Mouse (Mus musculus) midbrain, embryonic 11.5 days (tissue): ENCODE data around the gene Zfr. TPM values are rescaled to one million over a fixed set of nuclear protein-coding genes. Genes with fewer than 3 reads are reported as not detected.
"Not testable (repeated sequence)": the region's sequence is repeated elsewhere in the genome, so short reads cannot be mapped to it uniquely, and the experiment has no call there.

Experiments used
- ATAC-seq: fragments of 200-750 bp; cut with Nextera tagmentation; 2 replicates; pipeline ENCODE4 v1.8.0; 2017; ENCODE audit warnings: moderate TSS enrichment, moderate library complexity; ENCODE audit not compliant: low FRiP score
- DNase-seq: peaks from one replicate; pipeline ENCODE4 v3.0.0; 2015; ENCODE audit warnings: low spot score; ENCODE audit errors: missing footprints
- H3K27ac ChIP-seq: fragments of 300-500 bp; sonication (generic); 2 replicates; pipeline ENCODE4 v1.5.1; 2014; ENCODE audit warnings: low read depth, low read length
- H3K27me3 ChIP-seq: fragments of 300-500 bp; sonication (generic); 2 replicates; pipeline ENCODE4 v1.6.1; 2014; ENCODE audit warnings: mild to moderate bottlenecking, low read length, moderate library complexity, mixed read lengths; ENCODE audit not compliant: control insufficient read depth, insufficient read depth
- H3K36me3 ChIP-seq: fragments of 300-500 bp; sonication (generic); 2 replicates; pipeline ENCODE4 v1.6.1; 2014; ENCODE audit warnings: mild to moderate bottlenecking, low read length, moderate library complexity, mixed read lengths; ENCODE audit not compliant: control insufficient read depth, insufficient read depth
- H3K4me1 ChIP-seq: fragments of 300-500 bp; sonication (generic); 2 replicates; pipeline ENCODE4 v1.6.1; 2014; ENCODE audit warnings: low read length; ENCODE audit not compliant: control insufficient read depth, insufficient read depth
- H3K4me2 ChIP-seq: fragments of 300-500 bp; sonication (generic); 2 replicates; pipeline ENCODE4 v1.6.1; 2014; ENCODE audit warnings: mild to moderate bottlenecking, moderate library complexity
- H3K4me3 ChIP-seq: fragments of 300-500 bp; sonication (generic); 2 replicates; pipeline ENCODE4 v1.5.1; 2014; ENCODE audit warnings: low read depth, low read length
- H3K9ac ChIP-seq: fragments of 300-500 bp; sonication (generic); 2 replicates; pipeline ENCODE4 v1.6.1; 2014; ENCODE audit warnings: low read length
- H3K9me3 ChIP-seq: fragments of 300-500 bp; sonication (generic); 2 replicates; pipeline ENCODE4 v1.6.1; 2016; ENCODE audit warnings: low read length; ENCODE audit not compliant: control insufficient read depth
- WGBS: fragments of 180-500 bp; shearing (Covaris S2); extraction: QIAGEN DNeasy Blood & Tissue Kit; methylation state at CpG from one replicate; pipeline ENCODE4 v1.1.7; 2014; 5-methylcytosine and 5-hydroxymethylcytosine counted together
- polyA plus RNA-seq: library from polyadenylated mRNA; unstranded; fragments of >200 nt; fragmentation: Nextera tagmentation; extraction: Ambion mirVana; gene quantifications from 2 replicates; pipeline ENCODE4 v1.2.1, GENCODE M21; 2014

The Zfr gene
- polyA plus RNA-seq, 1 experiment from 2014 or later, result 137 TPM

DNA sequence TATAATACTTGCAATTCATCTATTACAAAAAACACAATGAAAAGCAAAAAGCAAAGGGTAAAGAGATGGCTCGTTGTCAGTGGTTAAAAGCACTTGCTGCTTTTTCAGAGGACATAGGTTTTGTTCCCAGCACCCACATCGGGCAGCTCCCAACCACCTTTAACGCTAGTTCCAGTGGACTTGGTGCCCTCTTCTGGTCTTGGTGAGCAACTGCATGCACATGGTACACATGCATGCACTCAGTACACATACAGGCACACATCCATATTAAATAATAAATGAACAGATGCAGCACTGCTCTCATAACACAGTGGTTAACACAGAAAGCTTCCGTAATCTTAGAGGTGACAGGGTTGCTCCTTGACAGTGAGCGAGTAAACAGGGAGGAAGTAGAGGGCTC is 20.3 kb upstream of the Zfr start:
- Histone ChIP-seq H3K4me3 (no peak overlapping the region), H3K27ac (no peak overlapping the region), H3K9me3 (peaks cover 3% of the 10 kb centered on the region), H3K9ac (no peak overlapping the region), H3K27me3 (no peaks in the 10 kb centered on the region), H3K36me3 (no peaks in the 10 kb centered on the region), H3K4me2 (no peak overlapping the region), H3K4me1 (peaks cover 2% of the 10 kb centered on the region; the same call in 1 of the 2 replicates)
- WGBS, result 92% methylated on average over 5 of the region's 5 CpGs
- ATAC-seq (no peak), DNase-seq (no peak)

DNA sequence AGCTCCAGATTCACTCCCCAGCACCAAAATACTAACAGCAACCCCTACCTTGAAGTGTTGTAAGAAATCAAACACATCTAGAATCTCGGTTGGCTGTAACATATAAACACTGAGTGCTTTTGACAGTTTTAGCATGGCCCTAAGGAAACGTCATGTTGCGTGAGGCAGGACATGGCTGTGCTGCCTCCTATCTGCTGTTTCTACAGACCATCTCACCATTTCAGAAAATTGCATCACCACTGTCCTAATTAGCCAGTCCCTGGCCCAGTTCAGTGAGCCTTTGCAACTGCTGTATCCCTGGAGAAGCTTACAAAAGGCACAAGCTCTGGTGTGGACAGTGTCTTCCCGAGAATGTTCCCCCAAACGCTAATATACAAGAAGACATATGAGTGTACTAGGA is 16.7 kb upstream of the Zfr start:
- no peaks in the 10 kb centered on the region for H3K36me3 ChIP-seq
- H3K27ac ChIP-seq, result no peak overlapping the region
- peak; percentile 78 for DNase-seq
- no peak for ATAC-seq
- H3K4me2 ChIP-seq, result no peak overlapping the region
- 84% methylated on average over 5 of the region's 5 CpGs for WGBS
- no peaks in the 10 kb centered on the region for H3K27me3 ChIP-seq
- no peaks in the 10 kb centered on the region for H3K4me1 ChIP-seq
- peaks cover 3% of the 10 kb centered on the region for H3K9me3 ChIP-seq
- H3K9ac ChIP-seq, result no peak overlapping the region
- no peak overlapping the region for H3K4me3 ChIP-seq

DNA sequence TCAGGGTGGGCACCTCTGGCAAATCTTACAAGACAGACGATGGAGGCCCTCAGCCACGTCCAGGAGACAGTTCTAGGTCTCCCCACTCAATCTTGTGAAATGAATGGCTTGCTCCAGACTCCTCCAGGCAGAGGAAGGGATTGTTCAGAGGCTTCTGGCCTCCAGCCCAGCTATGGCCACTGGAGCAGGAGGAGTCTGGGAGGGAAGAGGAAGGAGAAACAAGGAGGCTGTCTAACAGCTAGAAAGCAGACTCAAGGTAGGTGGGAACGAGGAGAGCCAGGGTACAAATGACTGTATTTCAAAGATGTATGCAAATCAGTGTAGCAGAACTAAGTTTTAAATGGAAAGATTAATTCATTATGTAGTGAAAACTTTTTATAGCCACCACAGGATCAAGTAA is 13.9 kb upstream of the Zfr start:
- no peaks in the 10 kb centered on the region for H3K4me1 ChIP-seq
- no peaks in the 10 kb centered on the region for H3K9me3 ChIP-seq
- H3K9ac ChIP-seq, result no peak overlapping the region
- ATAC-seq (no peak), DNase-seq (peak; percentile 17)
- 71% methylated on average over 3 of the region's 3 CpGs for WGBS
- H3K27ac ChIP-seq, result no peak overlapping the region
- no peaks in the 10 kb centered on the region for H3K36me3 ChIP-seq
- no peaks in the 10 kb centered on the region for H3K27me3 ChIP-seq
- no peak overlapping the region for H3K4me3 ChIP-seq
- H3K4me2 ChIP-seq, result no peak overlapping the region

DNA sequence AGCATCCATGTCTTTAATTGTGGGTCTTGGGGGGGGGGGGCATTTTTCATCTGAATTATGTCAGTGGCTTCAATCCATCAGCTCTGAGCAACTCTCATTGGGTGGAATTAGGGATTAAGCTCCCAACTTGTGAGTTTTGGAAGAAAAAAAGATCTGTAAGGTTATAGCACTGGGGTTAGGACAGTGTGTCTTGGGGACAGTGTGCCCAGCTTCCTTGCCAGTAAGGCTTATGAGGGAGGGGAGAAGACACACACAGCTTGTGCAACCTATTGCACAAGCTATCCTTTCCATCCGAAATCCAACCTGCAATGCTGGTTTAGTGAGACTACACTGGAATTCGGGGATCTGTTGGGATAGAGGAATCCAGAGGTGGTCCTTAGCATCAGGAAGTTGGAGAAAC is 12.8 kb upstream of the Zfr start:
- WGBS, result 79% methylated on average over 2 of the region's 2 CpGs
- H3K9me3 ChIP-seq, result no peaks in the 10 kb centered on the region
- H3K4me3 ChIP-seq, result no peak overlapping the region
- H3K9ac ChIP-seq, result no peak overlapping the region
- no peaks in the 10 kb centered on the region for H3K36me3 ChIP-seq
- DNase-seq, result no peak
- no peaks in the 10 kb centered on the region for H3K27me3 ChIP-seq
- H3K4me1 ChIP-seq, result no peaks in the 10 kb centered on the region
- no peak for ATAC-seq
- H3K27ac ChIP-seq, result no peak overlapping the region
- no peak overlapping the region for H3K4me2 ChIP-seq

DNA sequence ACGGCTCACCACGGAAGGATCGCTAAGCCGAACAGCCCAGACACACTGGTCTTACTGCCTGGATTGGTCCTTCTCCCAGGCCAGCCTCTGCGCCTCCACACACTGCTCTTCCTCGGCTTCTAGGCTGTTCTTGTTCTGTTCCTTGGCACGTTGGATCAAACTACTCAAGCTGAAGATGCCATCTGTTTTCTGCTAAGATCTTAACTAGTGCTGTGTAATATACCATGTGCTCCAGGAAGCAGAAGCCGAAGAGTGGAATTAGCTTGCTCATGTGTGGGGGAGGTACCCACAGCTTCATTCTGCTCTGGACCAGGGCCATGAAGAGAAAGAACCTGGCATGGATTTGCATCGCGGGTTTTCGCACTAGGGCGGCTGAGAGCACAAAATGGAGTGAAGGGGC is 11.2 kb upstream of the Zfr start:
- Histone ChIP-seq H3K4me3 (no peak overlapping the region), H3K36me3 (no peaks in the 10 kb centered on the region), H3K4me1 (no peaks in the 10 kb centered on the region), H3K9ac (no peak overlapping the region), H3K27ac (no peak overlapping the region), H3K9me3 (no peaks in the 10 kb centered on the region), H3K4me2 (no peak overlapping the region), H3K27me3 (no peaks in the 10 kb centered on the region)
- WGBS, result 89% methylated on average over 12 of the region's 12 CpGs
- no peak for ATAC-seq
- DNase-seq, result peak; percentile 69

DNA sequence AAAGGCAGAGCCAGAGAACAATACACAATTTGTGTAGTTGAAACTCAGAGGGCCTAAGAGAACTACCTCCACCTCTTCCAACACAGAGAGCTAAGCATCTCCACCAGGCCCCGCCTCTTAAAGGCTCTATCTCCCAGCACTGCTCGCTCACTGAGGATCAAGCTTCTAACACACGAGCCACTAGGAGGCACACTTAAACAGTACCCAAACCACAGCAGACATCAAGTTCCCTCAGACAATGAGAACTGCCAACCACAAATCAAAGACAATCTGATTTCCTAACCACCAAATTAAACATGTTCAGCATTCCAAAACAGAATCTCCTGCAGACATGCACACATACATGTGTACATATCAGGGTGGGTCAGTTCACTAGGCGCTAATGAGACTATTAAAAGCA is 9.4 kb upstream of the Zfr start:
- Histone ChIP-seq H3K4me2 (no peak overlapping the region), H3K27me3 (no peaks in the 10 kb centered on the region), H3K4me1 (no peaks in the 10 kb centered on the region), H3K4me3 (no peak overlapping the region), H3K9me3 (no peaks in the 10 kb centered on the region), H3K27ac (no peak overlapping the region), H3K9ac (no peak overlapping the region), H3K36me3 (no peaks in the 10 kb centered on the region)
- 74% methylated on average over 4 of the region's 4 CpGs for WGBS
- no peak for ATAC-seq
- no peak for DNase-seq

DNA sequence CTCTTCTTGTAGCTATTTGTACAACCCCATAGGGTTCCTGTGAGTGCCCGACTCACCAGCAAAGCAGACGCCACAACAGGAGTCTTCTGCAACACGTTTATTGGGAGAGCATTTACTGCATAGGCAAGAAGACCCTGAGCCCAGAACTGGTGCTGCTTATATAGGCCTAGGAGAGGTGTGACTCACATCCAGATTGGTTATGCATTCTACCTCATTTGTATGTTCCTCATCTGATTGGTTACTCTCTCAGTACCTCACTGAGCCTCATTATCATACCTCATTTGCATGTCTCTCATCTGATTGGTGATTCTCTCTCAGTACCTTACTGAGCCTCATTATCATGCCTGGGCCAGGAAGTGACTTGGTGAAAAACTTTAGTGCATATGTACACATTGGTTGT is 8.7 kb upstream of the Zfr start:
- 73% methylated on average over 3 of the region's 3 CpGs for WGBS
- not testable (repeated sequence) for H3K36me3 ChIP-seq

DNA sequence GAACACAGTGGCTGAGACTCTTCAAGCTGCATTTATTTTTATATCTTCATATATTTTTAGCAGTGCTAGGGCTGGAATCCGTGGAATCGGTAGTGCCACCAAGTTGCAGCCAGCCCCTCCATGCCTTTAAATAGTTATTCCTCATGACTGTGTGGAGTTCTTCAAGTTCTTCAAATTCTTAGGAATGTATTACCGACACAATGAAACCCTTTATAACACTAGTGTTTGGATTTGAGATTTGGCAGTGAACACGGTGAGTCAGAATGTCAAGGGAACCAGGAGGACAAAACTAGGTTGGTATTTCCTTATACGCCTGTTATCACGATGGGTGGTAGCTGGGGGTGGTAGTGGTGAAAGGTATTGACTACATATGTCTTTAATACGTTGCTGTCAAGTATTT is 6.4 kb upstream of the Zfr start:
- no peak overlapping the region for H3K4me2 ChIP-seq
- peak; percentile 49 for DNase-seq
- WGBS, result 74% methylated on average over 7 of the region's 7 CpGs

More for the DNA sequence above, 8.7 kb upstream of the Zfr start:
- not testable (repeated sequence) for H3K4me2 ChIP-seq, H3K9ac ChIP-seq, H3K27me3 ChIP-seq, H3K27ac ChIP-seq, ATAC-seq, H3K4me1 ChIP-seq, H3K9me3 ChIP-seq, H3K4me3 ChIP-seq
- DNase-seq, result peak; percentile 21

DNA sequence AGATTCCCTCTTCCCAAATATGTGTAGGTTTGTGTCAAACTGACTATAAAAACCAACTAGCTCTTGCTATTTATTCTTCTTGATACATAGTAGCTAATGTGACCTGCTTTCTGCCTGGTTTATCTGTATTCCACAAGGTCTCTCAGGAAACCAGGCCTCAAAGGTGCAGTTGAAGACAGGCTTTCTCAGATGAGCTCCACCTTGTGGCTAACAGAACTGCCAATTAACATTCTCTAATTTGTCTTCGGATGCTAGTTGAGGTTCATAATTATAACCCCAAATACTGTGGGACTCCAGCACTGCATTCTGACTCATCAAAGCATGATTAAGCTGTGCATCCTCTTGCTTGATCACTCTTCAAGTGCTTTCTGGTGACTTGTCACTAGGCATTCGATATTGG is 4.2 kb upstream of the Zfr start:
- Histone ChIP-seq H3K4me3 (no peak overlapping the region), H3K9ac (no peak overlapping the region), H3K36me3 (no peaks in the 10 kb centered on the region), H3K9me3 (no peaks in the 10 kb centered on the region), H3K4me2 (no peak overlapping the region), H3K27ac (no peak overlapping the region), H3K4me1 (peaks cover 7% of the 10 kb centered on the region), H3K27me3 (no peaks in the 10 kb centered on the region)
- DNase-seq (peak; percentile 67), ATAC-seq (no peak)
- 80% methylated on average over 2 of the region's 2 CpGs for WGBS

More for the DNA sequence above, 6.4 kb upstream of the Zfr start:
- H3K4me3 ChIP-seq, result no peak overlapping the region
- ATAC-seq, result no peak
- no peaks in the 10 kb centered on the region for H3K9me3 ChIP-seq
- H3K27ac ChIP-seq, result no peak overlapping the region
- H3K4me1 ChIP-seq, result peaks cover 4% of the 10 kb centered on the region; the same call in 1 of the 2 replicates
- no peaks in the 10 kb centered on the region for H3K27me3 ChIP-seq
- H3K36me3 ChIP-seq, result no peaks in the 10 kb centered on the region
- no peak overlapping the region for H3K9ac ChIP-seq

DNA sequence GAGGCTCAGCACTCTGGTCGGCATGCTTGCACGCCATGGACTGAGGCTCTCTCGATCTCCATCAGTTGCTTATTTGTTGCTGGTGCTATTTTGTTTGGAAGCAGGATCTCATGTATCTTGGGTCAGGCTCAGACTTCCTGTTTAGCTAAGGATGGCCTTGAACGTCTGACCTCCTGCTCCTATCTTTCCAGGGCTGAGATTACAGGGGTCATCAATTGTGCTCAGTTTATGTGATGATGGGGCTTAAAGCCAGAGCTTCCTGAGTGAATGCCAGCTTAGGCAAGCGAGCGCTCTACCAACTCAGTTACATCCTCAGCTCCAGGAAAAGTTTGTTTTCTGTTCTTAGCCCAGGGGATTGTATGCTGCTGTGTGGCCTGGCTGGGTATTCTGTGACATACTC is 3.1 kb upstream of the Zfr start:
- H3K4me2 ChIP-seq, result no peak overlapping the region
- no peak overlapping the region for H3K9ac ChIP-seq
- no peaks in the 10 kb centered on the region for H3K27me3 ChIP-seq
- no peak for DNase-seq
- H3K27ac ChIP-seq, result no peak overlapping the region
- no peak overlapping the region for H3K4me3 ChIP-seq
- no peak for ATAC-seq
- no peaks in the 10 kb centered on the region for H3K9me3 ChIP-seq
- peaks cover 11% of the 10 kb centered on the region for H3K4me1 ChIP-seq
- 75% methylated on average over 6 of the region's 6 CpGs for WGBS
- H3K36me3 ChIP-seq, result no peaks in the 10 kb centered on the region
